Mouse (Mus musculus) MEL (cell line): ENCODE measurements around the gene Catsper1. TPM values are rescaled to one million over a fixed set of nuclear protein-coding genes. Genes with fewer than 3 reads are reported as not detected.
A peak's percentile ranks its signal among the peaks of the same experiment; 100 is the strongest.

Source experiments
- DNase-seq: peaks from one replicate; pipeline ENCODE4 v3.0.0; 2011; ENCODE audit warnings: low read depth, low spot score
- H3K27ac ChIP-seq: 2 replicates; pipeline ENCODE4 v1.5.1; 2012; ENCODE audit warnings: low read depth, mild to moderate bottlenecking, control low read depth, low read length, moderate library complexity; ENCODE audit not compliant: control insufficient read depth
- H3K27me3 ChIP-seq, 2 experiments: fragments of 150-350 bp in 1 of 2; sonication (generic) in 1 of 2; 2 replicates each; pipeline ENCODE4 v1.6.1; 2012; ENCODE audit warnings: low read length in 2 of 2, mild to moderate bottlenecking in 2 of 2, improper control_type of control experiment in 1 of 2, moderate library complexity in 1 of 2; ENCODE audit not compliant: insufficient read depth in 2 of 2, control insufficient read depth in 1 of 2
- H3K36me3 ChIP-seq, 2 experiments: 2 replicates each; pipeline ENCODE4 v1.6.1; 2012 to 2014; ENCODE audit warnings: low read length in 2 of 2, improper control_type of control experiment in 1 of 2, inconsistent platforms in 1 of 2, mild to moderate bottlenecking in 1 of 2; ENCODE audit not compliant: insufficient read depth in 2 of 2, control insufficient read depth in 1 of 2
- H3K4me1 ChIP-seq, 2 experiments: fragments of 150-350 bp in 1 of 2; sonication (generic) in 1 of 2; 2 replicates each; pipeline ENCODE4 v1.6.1; 2012; ENCODE audit warnings: low read length in 2 of 2, improper control_type of control experiment in 1 of 2, mild to moderate bottlenecking in 1 of 2; ENCODE audit not compliant: insufficient read depth in 2 of 2, control insufficient read depth in 1 of 2
- H3K4me3 ChIP-seq, 2 experiments: fragments of 150-350 bp in 1 of 2; sonication (generic) in 1 of 2; 2 replicates each; pipeline ENCODE4 v1.5.1; 2012; ENCODE audit warnings: low read depth in 2 of 2, low read length in 2 of 2, mild to moderate bottlenecking in 2 of 2, moderate library complexity in 2 of 2, control low read depth in 1 of 2, improper control_type of control experiment in 1 of 2; ENCODE audit not compliant: control insufficient read depth in 1 of 2, insufficient read depth in 1 of 2
- H3K79me2 ChIP-seq: 2 replicates; pipeline ENCODE4 v1.6.1; 2012; ENCODE audit warnings: mild to moderate bottlenecking, low read length, moderate library complexity; ENCODE audit not compliant: control insufficient read depth, poor library complexity, insufficient read depth
- H3K9ac ChIP-seq: 2 replicates; pipeline ENCODE4 v1.6.1; 2012; ENCODE audit warnings: low read depth, mild to moderate bottlenecking, control low read depth, low read length, moderate library complexity; ENCODE audit not compliant: control insufficient read depth, poor library complexity, severe bottlenecking
- H3K9me3 ChIP-seq: fragments of 150-350 bp; sonication (generic); replicated peaks from 2 replicates; pipeline ENCODE4 v1.6.1; 2012; ENCODE audit warnings: mild to moderate bottlenecking, low read length, improper control_type of control experiment, moderate library complexity; ENCODE audit not compliant: insufficient read depth
- BHLHE40 ChIP-seq: IDR thresholded peaks from 2 replicates; pipeline ENCODE4 v1.6.1; 2012; ENCODE audit warnings: low read depth, mild to moderate bottlenecking, inconsistent platforms, low read length, improper control_type of control experiment, borderline replicate concordance
- CHD1 ChIP-seq: IDR thresholded peaks from 2 replicates; pipeline ENCODE4 v1.6.1; 2012; ENCODE audit warnings: low read depth, mild to moderate bottlenecking, inconsistent platforms, low read length, improper control_type of control experiment
- CHD2 ChIP-seq: IDR thresholded peaks from 2 replicates; pipeline ENCODE4 v1.6.1; 2011; ENCODE audit warnings: low read length, improper control_type of control experiment
- E2F4 ChIP-seq: IDR thresholded peaks from 2 replicates; pipeline ENCODE4 v1.6.1; 2011; ENCODE audit warnings: low read depth, low read length, improper control_type of control experiment, borderline replicate concordance
- ELF1 ChIP-seq: IDR thresholded peaks from 2 replicates; pipeline ENCODE4 v1.6.1; 2014; ENCODE audit warnings: low read depth, mild to moderate bottlenecking, inconsistent platforms, low read length, improper control_type of control experiment, moderate library complexity
- EP300 ChIP-seq, 2 experiments: IDR thresholded peaks; 2 replicates each; pipeline ENCODE4 v1.6.1; 2011; ENCODE audit warnings: improper control_type of control experiment in 2 of 2, low read length in 2 of 2, low read depth in 1 of 2, mild to moderate bottlenecking in 1 of 2
- ETS1 ChIP-seq: IDR thresholded peaks from 2 replicates; pipeline ENCODE4 v1.6.1; 2012; ENCODE audit warnings: low read depth, mild to moderate bottlenecking, inconsistent platforms, low read length, improper control_type of control experiment, moderate library complexity
- GABPA ChIP-seq: IDR thresholded peaks from 2 replicates; pipeline ENCODE4 v1.6.1; 2012; ENCODE audit warnings: low read depth, mild to moderate bottlenecking, inconsistent platforms, low read length, improper control_type of control experiment, moderate library complexity
- GATA1 ChIP-seq: IDR thresholded peaks from 2 replicates; pipeline ENCODE4 v1.6.1; 2011; ENCODE audit warnings: low read depth, low read length, improper control_type of control experiment
- HCFC1 ChIP-seq: IDR thresholded peaks from 2 replicates; pipeline ENCODE4 v1.6.1; 2012; ENCODE audit warnings: low read depth, mild to moderate bottlenecking, inconsistent platforms, low read length, improper control_type of control experiment, moderate library complexity
- JUND ChIP-seq: IDR thresholded peaks from 2 replicates; pipeline ENCODE4 v1.6.1; 2011; ENCODE audit warnings: low read depth, mild to moderate bottlenecking, improper control_type of control experiment, low read length
- KAT2A ChIP-seq: conservative IDR thresholded peaks from 2 replicates; pipeline ENCODE4 v1.6.1; 2012; ENCODE audit warnings: low read depth, low read length, improper control_type of control experiment, inconsistent platforms
- MAFK ChIP-seq: IDR thresholded peaks from 2 replicates; pipeline ENCODE4 v1.6.1; 2011; ENCODE audit warnings: low read depth, mild to moderate bottlenecking, low read length, improper control_type of control experiment, borderline replicate concordance
- MAX ChIP-seq: IDR thresholded peaks from 2 replicates; pipeline ENCODE4 v1.6.1; 2011; ENCODE audit warnings: low read length, improper control_type of control experiment
- MAZ ChIP-seq: IDR thresholded peaks from 2 replicates; pipeline ENCODE4 v1.6.1; 2012; ENCODE audit warnings: low read depth, mild to moderate bottlenecking, inconsistent platforms, low read length, improper control_type of control experiment
- MEF2A ChIP-seq: IDR thresholded peaks from 2 replicates; pipeline ENCODE4 v1.6.1; 2014; ENCODE audit warnings: low read depth, mild to moderate bottlenecking, inconsistent platforms, low read length, improper control_type of control experiment; ENCODE audit not compliant: poor library complexity, insufficient replicate concordance, severe bottlenecking; ENCODE audit errors: extremely low read depth
- MXI1 ChIP-seq: IDR thresholded peaks from 2 replicates; pipeline ENCODE4 v1.6.1; 2011; ENCODE audit warnings: mild to moderate bottlenecking, low read depth, low read length, improper control_type of control experiment
- MYB ChIP-seq: IDR thresholded peaks from 2 replicates; pipeline ENCODE4 v1.6.1; 2011; ENCODE audit warnings: mild to moderate bottlenecking, low read depth, low read length, improper control_type of control experiment
- MYC ChIP-seq: IDR thresholded peaks from 2 replicates; pipeline ENCODE4 v1.6.1; 2011; ENCODE audit warnings: low read depth, mild to moderate bottlenecking, low read length, improper control_type of control experiment, moderate library complexity
- NELFE ChIP-seq: IDR thresholded peaks from 2 replicates; pipeline ENCODE4 v1.6.1; 2011; ENCODE audit warnings: low read depth, low read length, improper control_type of control experiment
- NRF1 ChIP-seq: IDR thresholded peaks from 2 replicates; pipeline ENCODE4 v1.6.1; 2014; ENCODE audit warnings: low read depth, mild to moderate bottlenecking, inconsistent platforms, low read length, improper control_type of control experiment, moderate library complexity; ENCODE audit not compliant: poor library complexity, insufficient read depth, severe bottlenecking
- POLR2AphosphoS2 ChIP-seq: IDR thresholded peaks from 2 replicates; pipeline ENCODE4 v1.6.1; 2011; ENCODE audit warnings: low read length, improper control_type of control experiment
- POLR2AphosphoS5 ChIP-seq: IDR thresholded peaks from 2 replicates; pipeline ENCODE4 v1.6.1; 2012; ENCODE audit warnings: low read depth, borderline replicate concordance, mild to moderate bottlenecking, inconsistent platforms, low read length, moderate library complexity, mixed read lengths
- RAD21 ChIP-seq: IDR thresholded peaks from 2 replicates; pipeline ENCODE4 v1.6.1; 2011; ENCODE audit warnings: mild to moderate bottlenecking, low read depth, low read length, improper control_type of control experiment
- RCOR1 ChIP-seq: IDR thresholded peaks from 2 replicates; pipeline ENCODE4 v1.6.1; 2012; ENCODE audit warnings: low read depth, mild to moderate bottlenecking, inconsistent platforms, low read length, improper control_type of control experiment
- SIN3A ChIP-seq: IDR thresholded peaks from 2 replicates; pipeline ENCODE4 v1.6.1; 2012; ENCODE audit warnings: low read length, improper control_type of control experiment, inconsistent platforms
- SMC3 ChIP-seq: IDR thresholded peaks from 2 replicates; pipeline ENCODE4 v1.6.1; 2011; ENCODE audit warnings: low read depth, low read length, improper control_type of control experiment
- TAL1 ChIP-seq: IDR thresholded peaks from 2 replicates; pipeline ENCODE4 v1.6.1; 2012; ENCODE audit warnings: mild to moderate bottlenecking, inconsistent platforms, low read length, moderate library complexity, mixed read lengths
- TBP ChIP-seq: IDR thresholded peaks from 2 replicates; pipeline ENCODE4 v1.8.0; 2011; ENCODE audit warnings: low read depth, low read length, improper control_type of control experiment
- TCF12 ChIP-seq: IDR thresholded peaks from 2 replicates; pipeline ENCODE4 v1.6.1; 2014; ENCODE audit warnings: low read depth, mild to moderate bottlenecking, inconsistent platforms, low read length, improper control_type of control experiment, moderate library complexity
- UBTF ChIP-seq: IDR thresholded peaks from 2 replicates; pipeline ENCODE4 v1.6.1; 2012; ENCODE audit warnings: low read depth, mild to moderate bottlenecking, inconsistent platforms, low read length, improper control_type of control experiment, moderate library complexity, borderline replicate concordance; ENCODE audit not compliant: insufficient read depth
- USF1 ChIP-seq: IDR thresholded peaks from 2 replicates; pipeline ENCODE4 v1.6.1; 2014; ENCODE audit warnings: low read depth, mild to moderate bottlenecking, inconsistent platforms, low read length, improper control_type of control experiment, moderate library complexity
- USF2 ChIP-seq, 2 experiments: IDR thresholded peaks; 2 replicates each; pipeline ENCODE4 v1.6.1; 2011 to 2012; ENCODE audit warnings: improper control_type of control experiment in 2 of 2, low read length in 2 of 2, borderline replicate concordance in 1 of 2, inconsistent platforms in 1 of 2, low read depth in 1 of 2, mild to moderate bottlenecking in 1 of 2; ENCODE audit not compliant: insufficient read depth in 1 of 2
- ZC3H11A ChIP-seq: IDR thresholded peaks from 2 replicates; pipeline ENCODE4 v1.6.1; 2012; ENCODE audit warnings: low read depth, mild to moderate bottlenecking, inconsistent platforms, low read length, improper control_type of control experiment
- ZKSCAN1 ChIP-seq: IDR thresholded peaks from 2 replicates; pipeline ENCODE4 v1.6.1; 2012; ENCODE audit warnings: low read depth, mild to moderate bottlenecking, inconsistent platforms, low read length, improper control_type of control experiment, moderate library complexity
- ZMIZ1 ChIP-seq: IDR thresholded peaks from 2 replicates; pipeline ENCODE4 v1.6.1; 2012; ENCODE audit warnings: low read depth, mild to moderate bottlenecking, inconsistent platforms, low read length, improper control_type of control experiment, moderate library complexity
- polyA plus RNA-seq, 2 experiments: library from polyadenylated mRNA; stranded (reverse) in 1 of 2; unstranded in 1 of 2; fragments of >175 nt in 1 of 2; fragments of >200 nt in 1 of 2; gene quantifications; 2 replicates each; pipeline versions ENCODE4 v1.2.1 to v1.2.4; 2012; ENCODE audit warnings: low replicate concordance in 2 of 2, low read depth in 1 of 2; ENCODE audit not compliant: insufficient read length in 2 of 2, insufficient read depth in 1 of 2, missing spikeins in 1 of 2
- total RNA-seq: library from RNA; depleted of rRNA; stranded (reverse); fragments of 300-350 nt; gene quantifications from 2 replicates; pipeline ENCODE4 v1.2.3, GENCODE M21; 2012

Catsper1 gene
- total and polyA plus RNA-seq, 3 experiments, result not detected

- Histone ChIP-seq H3K9me3 (no peaks in the 10 kb centered on the region), H3K27ac (peak within 1 kb of the TSS; percentile 98), H3K4me3 (peak within 1 kb of the TSS; percentile 70 to 92), H3K4me1 (peaks cover 3 to 26% of the 10 kb centered on the region in 2 experiments; a peak in 3 of 4 replicates), H3K79me2 (peaks cover 39% of the 10 kb centered on the region), H3K27me3 (no peaks in the 10 kb centered on the region), H3K36me3 (peaks cover 0 to 13% of the 10 kb centered on the region in 2 experiments; a peak in 2 of 4 replicates), H3K9ac (peak within 1 kb of the TSS; percentile 96)
- DNase-seq, result peak; percentile 98
- TF ChIP-seq USF1, result peak; percentile 30; the same call in 1 of the 2 replicates
- peak; percentile 77 for TF ChIP-seq POLR2AphosphoS2
- TF ChIP-seq CHD1, result no peak
- no peak for TF ChIP-seq MYC
- no peak for TF ChIP-seq CHD2
- TF ChIP-seq NRF1, result peak; percentile 97
- no peak; the same call in 1 of the 2 replicates for TF ChIP-seq MAX
- no peak for TF ChIP-seq GABPA
- TF ChIP-seq MYB, result no peak
- TF ChIP-seq ZMIZ1, result peak; percentile 82
- TF ChIP-seq NELFE, result peak; percentile 94
- TF ChIP-seq ZKSCAN1, result no peak
- no peak for TF ChIP-seq EP300 (IDR thresholded peaks at IDR 0.05; ENCODE audit: low read depth in 1 of 2, low read length in 2 of 2)
- TF ChIP-seq BHLHE40, result no peak
- no peak for TF ChIP-seq GATA1
- TF ChIP-seq JUND, result no peak
- no peak for TF ChIP-seq UBTF
- TF ChIP-seq SIN3A, result peak; percentile 91
- peak; percentile 96 for TF ChIP-seq HCFC1
- no peak for TF ChIP-seq RAD21
- no peak for TF ChIP-seq SMC3
- no peak for TF ChIP-seq MEF2A
- 0 out of 2 replicates have a peak, but pooled peaks have one; percentile 52 for TF ChIP-seq POLR2AphosphoS5
- no peak for TF ChIP-seq RCOR1
- TF ChIP-seq MAZ, result peak; percentile 59; the same call in 1 of the 2 replicates
- peak; percentile 95 for TF ChIP-seq TBP
- TF ChIP-seq KAT2A, result peak; percentile 86
- TF ChIP-seq ETS1, result peak; percentile 37; the same call in 1 of the 2 replicates
- peak; percentile 89 for TF ChIP-seq TCF12
- TF ChIP-seq MAFK, result no peak
- TF ChIP-seq E2F4, result peak; percentile 36; the same call in 1 of the 2 replicates
- no peak; the same call in 1 of the 2 replicates for TF ChIP-seq MXI1
- peak; percentile 97 for TF ChIP-seq ELF1
- no peak for TF ChIP-seq TAL1
- no peak for TF ChIP-seq ZC3H11A
- no peak for TF ChIP-seq USF2 (IDR thresholded peaks at IDR 0.05; ENCODE audit: borderline replicate concordance in 1 of 2, insufficient read depth in 1 of 2, low read depth in 1 of 2, low read length in 2 of 2)
These were observed 53.2 kb downstream of the Catsper1 start, which contains the start of gene Sart1 for GRCm38 (mm10) chr19:5388588-5389242. Gene Sart1, minus strand, starts transcription at chr19:5388703.
